Mouse (Mus musculus) CH12.LX (cell line): ENCODE measurements around the gene Tmem246.

Source experiments
- CTCF ChIP-seq, 2 experiments: IDR thresholded peaks in 1 of 2; conservative IDR thresholded peaks in 1 of 2; 2 replicates each; pipeline ENCODE4 v1.5.1; 2011 to 2012; ENCODE audit warnings: low read depth in 2 of 2, low read length in 2 of 2, improper control_type of control experiment in 1 of 2, inconsistent platforms in 1 of 2, mild to moderate bottlenecking in 1 of 2, moderate library complexity in 1 of 2
- E2F4 ChIP-seq: IDR thresholded peaks from 2 replicates; pipeline ENCODE4 v1.6.1; 2011; ENCODE audit warnings: low read depth, low read length, improper control_type of control experiment; ENCODE audit not compliant: insufficient replicate concordance
- EP300 ChIP-seq: IDR thresholded peaks from 2 replicates; pipeline ENCODE4 v1.6.1; 2011; ENCODE audit warnings: low read length, improper control_type of control experiment
- HCFC1 ChIP-seq: IDR thresholded peaks from 2 replicates; pipeline ENCODE4 v1.6.1; 2012; ENCODE audit warnings: low read depth, mild to moderate bottlenecking, inconsistent platforms, low read length, improper control_type of control experiment
- JUND ChIP-seq: conservative IDR thresholded peaks from 2 replicates; pipeline ENCODE4 v1.6.1; 2011; ENCODE audit warnings: low read depth, low read length, improper control_type of control experiment
- NELFE ChIP-seq: IDR thresholded peaks from 2 replicates; pipeline ENCODE4 v1.6.1; 2011; ENCODE audit warnings: low read depth, low read length, improper control_type of control experiment
- POLR2A ChIP-seq: IDR thresholded peaks from 2 replicates; pipeline ENCODE4 v1.6.1; 2011; ENCODE audit warnings: low read depth, mild to moderate bottlenecking, improper control_type of control experiment, low read length
- RCOR1 ChIP-seq: conservative IDR thresholded peaks from 2 replicates; pipeline ENCODE4 v1.6.1; 2012; ENCODE audit warnings: low read depth, mild to moderate bottlenecking, inconsistent platforms, low read length, improper control_type of control experiment
- ZC3H11A ChIP-seq: IDR thresholded peaks from 2 replicates; pipeline ENCODE4 v1.6.1; 2012; ENCODE audit warnings: low read depth, mild to moderate bottlenecking, inconsistent platforms, low read length, improper control_type of control experiment

DNA sequence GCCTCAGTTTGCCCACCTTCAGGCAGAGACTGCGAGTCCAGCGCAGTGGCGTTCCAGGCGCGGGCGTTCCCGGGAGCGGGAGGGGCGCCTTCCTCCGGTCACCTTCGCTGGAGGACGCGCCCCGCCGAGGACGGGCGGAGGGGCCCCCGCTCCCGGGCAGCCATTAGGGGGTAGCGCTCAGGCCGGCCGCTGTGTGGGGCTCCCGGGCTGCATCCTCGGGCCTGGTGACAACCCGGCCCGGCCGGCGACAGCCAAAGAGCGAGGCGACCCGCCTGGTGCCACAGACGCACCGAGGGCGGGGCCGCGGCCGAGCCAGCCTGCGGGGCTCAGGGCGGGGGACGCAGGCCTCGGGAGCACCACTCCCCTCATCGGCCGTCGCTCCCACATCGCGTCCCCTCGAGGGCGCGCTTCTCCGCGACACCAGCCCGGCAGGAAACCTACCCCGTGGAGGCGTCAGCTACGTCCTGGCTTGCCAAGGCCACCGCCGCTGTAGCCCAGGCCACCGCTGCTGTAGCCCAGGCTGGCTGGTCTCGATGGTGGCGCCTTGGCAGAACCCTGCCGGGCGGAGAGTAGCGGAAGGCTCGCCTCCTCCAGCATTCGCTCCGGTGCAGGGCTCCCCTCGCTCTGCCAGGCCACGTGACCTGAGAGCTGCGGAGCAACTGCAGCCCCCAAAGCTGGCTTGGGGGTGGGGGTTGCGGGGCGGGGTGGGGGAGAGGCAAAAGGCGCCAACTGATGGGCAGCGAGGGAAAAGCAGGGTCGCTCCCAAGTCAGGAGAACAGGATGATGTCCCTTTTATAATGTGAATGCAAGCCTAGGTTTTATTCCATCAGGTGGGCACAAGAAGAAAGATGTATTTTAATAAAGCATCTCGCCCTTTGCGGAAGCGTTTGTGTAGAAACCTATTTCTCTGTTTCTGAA lies at the start of gene Tmem246:
- TF ChIP-seq POLR2A (no peak), HCFC1 (no peak), CTCF (conservative IDR thresholded peaks at IDR 0.05 in 1 of 2, IDR thresholded peaks at IDR 0.05 in 1 of 2; ENCODE audit: low read depth in 2 of 2, low read length in 2 of 2) (no peak), EP300 (no peak), RCOR1 (no peak), NELFE (no peak), ZC3H11A (no peak), E2F4 (no peak), JUND (no peak)
